Mouse (Mus musculus) kidney, adult 9 months (tissue): Measurements from ENCODE around the gene Gm8011.
"Not testable (repeated sequence)": the region's sequence is repeated elsewhere in the genome, so short reads cannot be mapped to it uniquely, and the experiment has no call there.

Experiments used
- DNase-seq: peaks from one replicate; pipeline ENCODE4 v3.0.0; 2022

The Gm8011 gene

GRCm38 (mm10) chr14:42463581-42463980 is at the start of gene Gm8011:
Gene Gm8011, plus strand, starts transcription at chr14:42463881.
- DNase-seq = not testable (repeated sequence)

- not testable (repeated sequence) for DNase-seq
Measured at GRCm38 (mm10) chr14:42439573-42439972, 24.1 kb upstream of the Gm8011 start, which contains the start of gene Gm8005. Gene Gm8005, minus strand, starts transcription at chr14:42439673.

GRCm38 (mm10) chr14:42502249-42502648 is 38.6 kb downstream of the Gm8011 start, which contains the start of gene Gm8020:
Gene Gm8020, minus strand, starts transcription at chr14:42502349.
- not testable (repeated sequence) for DNase-seq
